Mouse (Mus musculus) forebrain, postnatal 0 days (tissue): ENCODE results near the gene Kcng1. TPM values are rescaled to one million over a fixed set of nuclear protein-coding genes. Genes with fewer than 3 reads are reported as not detected.

Experiments
- ATAC-seq: fragments of 200-750 bp; cut with Nextera tagmentation; 2 replicates; pipeline ENCODE4 v1.8.0; 2017; ENCODE audit warnings: mild to moderate bottlenecking, moderate library complexity
- DNase-seq: peaks from one replicate; pipeline ENCODE4 v3.0.0-alpha.2; 2015
- H3K27ac ChIP-seq: fragments of 300-500 bp; sonication (generic); 2 replicates; pipeline ENCODE4 v1.5.1; 2014; ENCODE audit warnings: low read depth, mild to moderate bottlenecking, antibody characterized with exemption, low read length, moderate library complexity, mixed read lengths
- H3K27me3 ChIP-seq: fragments of 300-500 bp; sonication (generic); 2 replicates; pipeline ENCODE4 v1.6.1; 2014; ENCODE audit warnings: mild to moderate bottlenecking, low read length, mixed read lengths; ENCODE audit not compliant: insufficient read depth
- H3K36me3 ChIP-seq: fragments of 300-500 bp; sonication (generic); 2 replicates; pipeline ENCODE4 v1.6.1; 2014; ENCODE audit warnings: mild to moderate bottlenecking, moderate library complexity; ENCODE audit not compliant: insufficient read depth
- H3K4me1 ChIP-seq: fragments of 300-500 bp; sonication (generic); 2 replicates; pipeline ENCODE4 v1.6.1; 2014; ENCODE audit warnings: antibody characterized with exemption; ENCODE audit not compliant: insufficient read depth
- H3K4me2 ChIP-seq: fragments of 300-500 bp; sonication (generic); 2 replicates; pipeline ENCODE4 v1.6.1; 2014; ENCODE audit warnings: low read depth, mild to moderate bottlenecking, moderate library complexity
- H3K4me3 ChIP-seq: fragments of 300-500 bp; sonication (generic); 2 replicates; pipeline ENCODE4 v1.5.1; 2014; ENCODE audit warnings: low read depth, low read length, mixed read lengths
- H3K9ac ChIP-seq: fragments of 300-500 bp; sonication (generic); 2 replicates; pipeline ENCODE4 v1.6.1; 2014; ENCODE audit warnings: mild to moderate bottlenecking
- H3K9me3 ChIP-seq: fragments of 300-500 bp; sonication (generic); 2 replicates; pipeline ENCODE4 v1.6.1; 2016; ENCODE audit warnings: low read length
- CTCF ChIP-seq: sonication (generic); IDR thresholded peaks from 2 replicates; pipeline ENCODE4 v1.5.1; 2016; ENCODE audit warnings: antibody characterized with exemption, control low read depth, low read depth
- WGBS: fragments of 180-500 bp; shearing (Covaris S2); extraction: QIAGEN DNeasy Blood & Tissue Kit; methylation state at CpG from one replicate; pipeline ENCODE4 v1.1.7; 2014; 5-methylcytosine and 5-hydroxymethylcytosine counted together
- polyA plus RNA-seq: library from polyadenylated mRNA; unstranded; fragments of >200 nt; fragmentation: Nextera tagmentation; extraction: Ambion mirVana; gene quantifications from 2 replicates; pipeline ENCODE4 v1.2.1, GENCODE M21; 2015
- total RNA-seq: library from RNA; depleted of rRNA; stranded (reverse); fragments of >200 nt; gene quantifications from 2 replicates; pipeline ENCODE4 v1.2.3, GENCODE M21; 2014

Kcng1 gene
- total and polyA plus RNA-seq, 2 experiments from 2014 or later, result 2.6 to 8.2 TPM

DNA sequence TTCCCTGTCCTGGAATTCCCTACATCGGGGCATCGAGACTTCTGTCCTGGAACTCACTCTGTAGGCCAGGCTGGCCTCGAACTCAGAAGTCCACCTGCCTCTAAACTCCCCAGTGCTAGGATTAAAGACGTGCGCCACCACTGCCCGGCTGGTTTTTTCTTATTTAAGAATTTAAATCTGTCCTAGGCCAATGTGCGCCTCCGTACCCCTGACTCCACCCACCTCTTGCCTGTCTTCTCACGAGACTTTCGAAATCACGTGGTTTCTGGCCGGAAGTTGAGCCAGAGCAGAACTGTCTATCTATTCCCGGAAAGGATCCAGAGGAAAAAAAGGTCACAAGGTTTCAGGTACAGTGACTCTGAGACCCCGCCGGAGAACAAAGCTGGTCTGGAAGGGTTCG lies 29.5 kb upstream of the Kcng1 start:
- ATAC-seq, result no peak

DNA sequence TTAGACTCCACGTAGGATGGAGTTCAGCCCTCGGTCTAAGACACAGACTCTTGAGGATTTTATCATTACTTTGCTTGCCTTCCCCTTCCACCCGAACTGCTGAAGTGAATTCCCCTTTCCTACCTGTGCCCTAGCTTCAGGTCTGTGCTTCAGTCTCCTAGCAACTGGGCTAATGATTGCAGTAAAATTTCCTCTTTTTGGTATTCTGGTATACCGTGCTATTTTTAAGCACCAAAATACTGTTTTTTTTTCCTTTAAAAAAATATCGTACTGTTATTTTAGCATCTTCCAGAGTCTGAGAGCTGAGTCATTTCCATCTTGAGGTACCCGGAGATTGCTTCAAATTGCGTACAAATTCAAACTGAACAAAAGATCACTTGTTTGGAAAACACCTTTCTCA lies 27.4 kb upstream of the Kcng1 start:
- H3K36me3 ChIP-seq, result no peaks in the 10 kb centered on the region
- ATAC-seq (peak; percentile 85), DNase-seq (peak; percentile 38)
- no peaks in the 10 kb centered on the region for H3K9me3 ChIP-seq
- H3K27ac ChIP-seq, result peak overlapping the region; percentile 72
- no peak overlapping the region for H3K4me3 ChIP-seq
- no peaks in the 10 kb centered on the region for H3K27me3 ChIP-seq
- H3K9ac ChIP-seq, result no peak overlapping the region
- no peaks in the 10 kb centered on the region; the same call in 1 of the 2 replicates for H3K4me1 ChIP-seq
- H3K4me2 ChIP-seq, result no peak overlapping the region
- 56% methylated on average over 7 of the region's 7 CpGs for WGBS
- TF ChIP-seq CTCF, result no peak

More for the DNA sequence above, 29.5 kb upstream of the Kcng1 start:
- H3K36me3 ChIP-seq, result no peaks in the 10 kb centered on the region
- H3K4me1 ChIP-seq, result no peaks in the 10 kb centered on the region; the same call in 1 of the 2 replicates
- H3K27ac ChIP-seq, result no peak overlapping the region
- no peak for TF ChIP-seq CTCF
- no peak overlapping the region for H3K9ac ChIP-seq
- WGBS, result 94% methylated on average over 16 of the region's 16 CpGs
- no peaks in the 10 kb centered on the region for H3K27me3 ChIP-seq
- H3K4me2 ChIP-seq, result no peak overlapping the region
- no peak for DNase-seq
- H3K9me3 ChIP-seq, result no peaks in the 10 kb centered on the region
- no peak overlapping the region for H3K4me3 ChIP-seq

DNA sequence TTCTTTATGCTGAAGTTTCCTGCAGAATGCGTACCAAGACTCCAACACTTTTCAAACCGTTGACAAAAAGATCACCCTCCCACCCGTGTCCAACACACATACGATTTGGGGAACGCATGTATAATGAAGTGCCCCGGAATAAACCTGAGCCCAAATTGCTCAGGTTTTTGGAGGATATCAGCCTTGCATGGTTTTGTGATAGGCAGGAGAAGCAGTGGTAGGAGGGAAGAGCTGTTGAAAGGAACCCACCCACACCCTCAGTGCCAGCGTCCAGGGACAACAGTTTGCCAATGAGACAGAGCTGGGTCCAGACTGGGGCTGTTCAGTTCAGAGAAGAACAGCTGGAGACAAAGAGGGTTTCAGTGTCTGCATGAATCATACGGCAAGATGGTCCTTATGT lies 18.1 kb upstream of the Kcng1 start:
- Histone ChIP-seq H3K4me3 (no peak overlapping the region), H3K36me3 (no peaks in the 10 kb centered on the region), H3K27ac (no peak overlapping the region), H3K4me2 (no peak overlapping the region), H3K9ac (no peak overlapping the region), H3K4me1 (no peaks in the 10 kb centered on the region), H3K27me3 (no peaks in the 10 kb centered on the region), H3K9me3 (no peaks in the 10 kb centered on the region)
- WGBS, result 88% methylated on average over 8 of the region's 8 CpGs
- ATAC-seq (no peak), DNase-seq (no peak)
- TF ChIP-seq CTCF, result no peak

DNA sequence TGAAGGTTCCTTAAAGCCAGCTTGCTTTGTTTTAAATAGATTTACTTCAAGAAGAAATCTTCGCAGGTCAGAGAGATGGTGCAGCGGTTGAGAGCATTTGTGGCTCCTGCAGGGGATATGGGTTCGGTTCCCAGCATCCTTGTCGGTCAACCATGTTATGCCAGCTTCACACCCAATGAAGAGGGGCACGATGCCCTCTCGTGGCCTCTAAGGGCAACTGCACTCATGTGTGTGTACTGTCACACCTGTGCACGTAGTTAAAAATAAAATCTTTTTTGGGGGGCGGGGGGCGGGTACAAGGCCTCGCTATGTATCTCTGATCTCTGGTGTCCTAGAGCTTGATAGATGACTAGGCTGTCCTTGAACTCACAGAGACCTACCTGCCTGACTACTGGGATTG lies 15.0 kb upstream of the Kcng1 start:
- Histone ChIP-seq H3K27me3 (no peaks in the 10 kb centered on the region), H3K9ac (no peak overlapping the region), H3K27ac (no peak overlapping the region), H3K9me3 (no peaks in the 10 kb centered on the region), H3K4me2 (no peak overlapping the region), H3K4me3 (no peak overlapping the region), H3K4me1 (no peaks in the 10 kb centered on the region), H3K36me3 (no peaks in the 10 kb centered on the region)
- WGBS, result 87% methylated on average over 10 of the region's 10 CpGs
- TF ChIP-seq CTCF, result no peak
- ATAC-seq (no peak), DNase-seq (no peak)

DNA sequence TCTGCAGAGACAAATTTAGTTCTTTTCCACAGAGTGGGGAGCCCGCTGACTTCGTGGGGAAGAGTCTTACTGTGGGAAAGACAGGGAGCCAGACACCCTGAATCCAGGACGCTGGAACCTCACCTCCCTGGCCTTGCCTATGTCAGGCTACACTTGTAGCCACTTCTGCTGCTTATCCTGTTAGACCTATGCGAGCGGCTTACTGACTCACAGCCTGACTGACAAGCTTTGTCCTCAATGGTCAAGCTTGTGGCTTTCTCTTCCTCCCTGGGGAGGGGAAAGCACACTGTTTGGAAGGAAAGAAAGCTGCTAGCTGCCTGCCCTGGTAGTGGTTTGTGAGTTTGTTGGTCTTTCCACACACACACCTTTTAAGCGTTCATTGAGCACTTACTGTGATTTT lies 11.0 kb upstream of the Kcng1 start:
- no peak for TF ChIP-seq CTCF
- Histone ChIP-seq H3K36me3 (no peaks in the 10 kb centered on the region), H3K4me2 (no peak overlapping the region), H3K9me3 (no peaks in the 10 kb centered on the region), H3K27ac (no peak overlapping the region), H3K4me1 (no peaks in the 10 kb centered on the region), H3K4me3 (no peak overlapping the region), H3K9ac (no peak overlapping the region), H3K27me3 (no peaks in the 10 kb centered on the region)
- ATAC-seq (no peak), DNase-seq (no peak)
- 44% methylated on average over 6 of the region's 6 CpGs for WGBS

DNA sequence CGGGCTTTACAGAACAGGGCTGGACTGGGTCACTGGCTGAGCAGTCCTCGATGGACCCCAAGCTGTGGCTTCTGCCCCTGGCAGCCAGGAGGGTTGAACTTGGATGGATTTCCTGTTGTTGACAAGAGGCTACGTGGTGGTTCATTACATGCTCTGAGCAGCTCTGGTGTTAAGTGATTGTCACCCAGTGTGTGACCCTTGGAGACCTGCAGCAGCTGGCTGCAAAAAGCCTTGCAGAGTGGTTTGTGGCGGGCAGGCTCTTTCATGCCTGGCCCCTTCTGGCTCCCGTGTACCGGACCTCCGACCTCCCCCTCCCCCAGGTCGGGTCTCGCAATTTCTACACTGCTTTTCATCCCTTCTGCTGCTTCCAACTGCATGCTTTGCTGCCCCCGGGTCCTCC lies 10.5 kb upstream of the Kcng1 start:
- DNase-seq (no peak), ATAC-seq (no peak)
- no peak overlapping the region for H3K27ac ChIP-seq
- H3K4me2 ChIP-seq, result no peak overlapping the region
- 37% methylated on average over 10 of the region's 10 CpGs for WGBS
- H3K36me3 ChIP-seq, result no peaks in the 10 kb centered on the region
- H3K4me3 ChIP-seq, result no peak overlapping the region
- no peak for TF ChIP-seq CTCF
- H3K9ac ChIP-seq, result no peak overlapping the region
- no peaks in the 10 kb centered on the region for H3K27me3 ChIP-seq
- no peaks in the 10 kb centered on the region for H3K9me3 ChIP-seq
- H3K4me1 ChIP-seq, result no peaks in the 10 kb centered on the region

DNA sequence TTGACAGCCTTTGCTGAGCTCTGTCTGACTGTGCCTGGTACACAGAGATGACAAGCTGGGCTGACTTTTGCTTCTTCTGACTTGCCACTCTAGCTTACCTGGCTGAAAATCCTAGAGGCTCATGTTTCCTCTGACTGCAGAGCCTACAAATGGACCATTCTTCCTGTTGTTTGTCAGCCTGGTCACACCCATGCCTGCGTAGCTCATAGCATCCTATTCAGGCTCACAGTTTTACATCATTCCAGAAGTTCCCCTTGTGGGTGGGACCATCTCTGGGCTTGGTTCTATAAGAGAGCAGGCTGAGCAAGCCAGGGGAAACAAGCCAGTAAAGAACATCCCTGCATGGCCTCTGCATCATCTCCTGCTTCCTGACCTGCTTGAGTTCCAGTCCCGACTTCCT lies 8.3 kb upstream of the Kcng1 start:
- ATAC-seq, result no peak
- Histone ChIP-seq H3K9ac (no peak overlapping the region), H3K27ac (no peak overlapping the region)

DNA sequence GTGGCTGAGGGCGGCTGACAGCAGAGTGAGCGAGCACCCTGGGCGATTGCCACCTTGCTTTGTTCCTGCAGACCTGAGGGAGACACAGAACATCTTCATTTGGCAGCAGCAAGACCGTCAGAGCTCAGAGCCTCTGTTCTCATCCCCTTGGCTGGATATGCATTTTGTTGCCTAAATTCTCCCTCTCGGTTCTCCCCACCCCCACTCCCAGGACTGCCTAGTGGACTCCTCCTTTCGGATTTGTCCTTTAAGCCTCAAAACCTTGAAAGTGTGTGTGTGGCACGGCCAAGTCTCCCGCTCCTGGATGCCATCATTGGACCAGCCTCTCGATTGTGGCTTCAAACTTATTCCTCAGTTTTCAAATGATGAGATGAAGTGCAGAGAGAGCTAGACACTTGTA lies 7.5 kb upstream of the Kcng1 start:
- Histone ChIP-seq H3K9ac (no peak overlapping the region), H3K4me2 (no peak overlapping the region), H3K27me3 (no peaks in the 10 kb centered on the region), H3K27ac (no peak overlapping the region), H3K4me3 (no peak overlapping the region), H3K9me3 (no peaks in the 10 kb centered on the region), H3K36me3 (no peaks in the 10 kb centered on the region), H3K4me1 (no peaks in the 10 kb centered on the region)
- TF ChIP-seq CTCF, result no peak
- ATAC-seq, result no peak
- no peak for DNase-seq
- WGBS, result 49% methylated on average over 9 of the region's 9 CpGs

More for the DNA sequence above, 8.3 kb upstream of the Kcng1 start:
- Histone ChIP-seq H3K9me3 (no peaks in the 10 kb centered on the region), H3K27me3 (no peaks in the 10 kb centered on the region), H3K4me2 (no peak overlapping the region), H3K4me3 (no peak overlapping the region), H3K36me3 (no peaks in the 10 kb centered on the region), H3K4me1 (no peaks in the 10 kb centered on the region)
- no peak for TF ChIP-seq CTCF
- WGBS, result 80% methylated on average over 2 of the region's 2 CpGs
- no peak for DNase-seq
